Mouse (Mus musculus) ES-Bruce4 (cell line): Measurements from ENCODE around the gene Mxd4. TPM values are rescaled to one million over a fixed set of nuclear protein-coding genes. Genes with fewer than 3 reads are reported as not detected.

Experiments
- H3K27ac ChIP-seq: 2 replicates; pipeline ENCODE4 v1.5.1; 2012; ENCODE audit warnings: low read length, inconsistent platforms; ENCODE audit not compliant: insufficient read depth
- H3K27me3 ChIP-seq: 2 replicates; pipeline ENCODE4 v1.6.1; 2012; ENCODE audit warnings: mild to moderate bottlenecking, low read length, inconsistent platforms; ENCODE audit not compliant: control insufficient read depth, poor library complexity, insufficient read depth, severe bottlenecking
- H3K36me3 ChIP-seq: 2 replicates; pipeline ENCODE4 v1.6.1; 2012; ENCODE audit warnings: inconsistent platforms, mild to moderate bottlenecking, low read length, moderate library complexity; ENCODE audit not compliant: control insufficient read depth, poor library complexity, insufficient read depth, severe bottlenecking
- H3K4me1 ChIP-seq: one replicate; pipeline ENCODE4 v1.8.1; 2011; ENCODE audit warnings: low read length; ENCODE audit not compliant: control insufficient read depth, insufficient read depth
- H3K4me3 ChIP-seq: 2 replicates; pipeline ENCODE4 v1.5.1; 2011; ENCODE audit warnings: low read depth, mild to moderate bottlenecking, low read length
- H3K9ac ChIP-seq: 2 replicates; pipeline ENCODE4 v1.6.1; 2012; ENCODE audit warnings: low read depth, mild to moderate bottlenecking, inconsistent platforms; ENCODE audit not compliant: poor library complexity, severe bottlenecking
- H3K9me3 ChIP-seq: replicated peaks from 2 replicates; pipeline ENCODE4 v1.6.1; 2012; ENCODE audit warnings: mild to moderate bottlenecking, low read length, inconsistent platforms; ENCODE audit not compliant: control insufficient read depth, poor library complexity, insufficient read depth, severe bottlenecking
- CTCF ChIP-seq: IDR thresholded peaks from one replicate; pipeline ENCODE4 v1.8.1; 2011; ENCODE audit warnings: low read depth, low read length
- EP300 ChIP-seq: IDR thresholded peaks from 2 replicates; pipeline ENCODE4 v1.6.1; 2011; ENCODE audit warnings: low read depth, low read length; ENCODE audit not compliant: insufficient read depth
- POLR2A ChIP-seq: IDR thresholded peaks from one replicate; pipeline ENCODE4 v1.8.1; 2011; ENCODE audit warnings: low read length; ENCODE audit not compliant: insufficient read depth
- polyA plus RNA-seq: library from polyadenylated mRNA; stranded (reverse); fragments of >200 nt; gene quantifications from 2 replicates; pipeline ENCODE4 v1.2.4, GENCODE M21; 2011; ENCODE audit warnings: low read depth; ENCODE audit not compliant: missing spikeins, insufficient read depth, insufficient read length

The Mxd4 gene
- polyA plus RNA-seq, 1 experiment: 6.5 TPM

DNA sequence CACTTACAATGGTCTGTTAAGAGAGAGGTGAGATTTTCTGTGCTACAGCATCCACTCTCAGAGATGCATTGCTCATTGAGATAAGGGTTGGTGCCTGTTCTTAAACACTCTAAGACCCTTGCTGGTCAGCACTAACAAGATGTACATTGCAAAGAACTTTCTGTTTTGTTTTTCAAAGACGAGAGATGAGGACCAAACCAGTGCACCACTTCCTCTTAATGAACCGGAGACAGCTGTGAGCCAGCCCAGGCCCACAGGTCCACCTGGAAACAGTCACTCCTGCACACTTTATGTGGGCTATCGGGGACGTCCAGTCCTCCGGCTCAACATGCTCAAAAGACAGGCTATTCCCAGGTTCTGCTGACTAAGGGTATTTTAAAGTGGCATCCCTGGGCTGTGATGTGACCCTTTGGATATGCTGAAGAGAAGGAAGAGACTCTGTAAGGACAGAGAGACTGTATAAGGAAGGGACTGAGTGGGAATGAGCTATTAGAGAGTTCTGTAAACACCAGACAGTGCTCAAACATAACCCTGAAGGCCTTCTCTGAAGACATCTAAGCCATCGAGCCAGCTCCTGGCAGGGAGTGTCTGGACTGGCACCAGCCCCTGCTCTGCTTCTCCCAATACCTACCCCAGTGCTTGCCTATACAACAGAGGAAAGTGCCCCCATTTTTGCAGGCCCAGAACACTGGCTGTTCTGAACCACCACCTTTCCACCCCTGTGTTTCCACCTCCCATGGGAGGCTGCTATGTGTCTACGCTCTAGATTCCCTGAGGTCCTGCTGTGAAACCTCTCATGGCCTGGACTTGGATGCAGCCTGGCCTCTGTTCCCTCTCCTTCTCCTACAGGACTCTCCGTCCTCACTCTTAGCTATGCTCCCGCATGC is 43.3 kb upstream of the Mxd4 start:
- Histone ChIP-seq H3K4me1 (no peaks in the 10 kb centered on the region), H3K4me3 (no peak overlapping the region), H3K27ac (no peak overlapping the region), H3K9ac (no peak overlapping the region), H3K9me3 (no peaks in the 10 kb centered on the region), H3K36me3 (no peaks in the 10 kb centered on the region), H3K27me3 (no peaks in the 10 kb centered on the region)
- TF ChIP-seq POLR2A: no peak

DNA sequence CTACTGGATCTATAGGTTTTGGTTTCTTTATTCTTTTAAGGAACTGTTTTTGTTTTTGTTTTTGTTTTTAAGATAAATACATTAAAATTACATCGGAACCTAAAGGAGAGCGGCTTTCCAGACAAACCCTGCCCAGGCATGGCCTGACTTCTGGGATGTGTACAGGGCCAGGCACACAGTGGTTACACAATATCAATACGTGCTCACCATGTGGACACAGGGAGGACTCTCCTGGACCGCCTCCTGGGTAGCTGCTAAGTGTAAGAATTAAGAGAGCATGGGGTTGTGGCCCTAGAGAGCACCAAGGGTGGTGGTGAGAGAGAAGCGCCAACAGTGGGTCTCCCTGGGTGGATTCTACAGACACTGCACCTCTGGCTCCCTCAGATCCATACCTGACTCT is 42.0 kb upstream of the Mxd4 start:
- H3K27ac ChIP-seq: no peak overlapping the region
- H3K9me3 ChIP-seq: no peaks in the 10 kb centered on the region
- TF ChIP-seq EP300 (no peak), POLR2A (no peak), CTCF (no peak)
- H3K4me1 ChIP-seq: no peaks in the 10 kb centered on the region
- H3K36me3 ChIP-seq: no peaks in the 10 kb centered on the region
- H3K27me3 ChIP-seq: no peaks in the 10 kb centered on the region
- no peak overlapping the region for H3K4me3 ChIP-seq
- no peak overlapping the region for H3K9ac ChIP-seq

DNA sequence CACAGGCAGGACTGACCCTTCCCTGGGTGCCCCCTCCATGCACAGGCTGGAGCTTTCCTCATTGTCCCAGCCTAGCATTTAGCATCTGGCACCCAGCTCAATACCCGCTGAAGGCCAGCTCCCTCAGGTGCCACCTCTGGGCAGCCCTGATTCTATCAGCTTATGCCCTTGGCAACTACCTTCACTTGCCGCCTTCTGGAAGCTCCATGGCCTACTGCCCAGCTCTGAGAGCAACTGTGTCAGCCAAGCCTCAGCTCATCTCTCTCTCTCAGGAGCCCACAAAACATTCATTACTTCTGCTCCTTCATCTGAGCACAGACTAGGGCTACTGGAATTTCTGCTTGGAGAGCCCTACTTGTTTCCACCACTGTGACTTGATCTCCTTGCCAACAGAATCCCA is 38.0 kb upstream of the Mxd4 start:
- Histone ChIP-seq H3K4me1 (no peaks in the 10 kb centered on the region), H3K27me3 (no peaks in the 10 kb centered on the region), H3K4me3 (no peak overlapping the region), H3K9me3 (no peaks in the 10 kb centered on the region), H3K36me3 (no peaks in the 10 kb centered on the region), H3K9ac (no peak overlapping the region), H3K27ac (no peak overlapping the region)
- TF ChIP-seq CTCF (no peak), EP300 (no peak), POLR2A (no peak)

DNA sequence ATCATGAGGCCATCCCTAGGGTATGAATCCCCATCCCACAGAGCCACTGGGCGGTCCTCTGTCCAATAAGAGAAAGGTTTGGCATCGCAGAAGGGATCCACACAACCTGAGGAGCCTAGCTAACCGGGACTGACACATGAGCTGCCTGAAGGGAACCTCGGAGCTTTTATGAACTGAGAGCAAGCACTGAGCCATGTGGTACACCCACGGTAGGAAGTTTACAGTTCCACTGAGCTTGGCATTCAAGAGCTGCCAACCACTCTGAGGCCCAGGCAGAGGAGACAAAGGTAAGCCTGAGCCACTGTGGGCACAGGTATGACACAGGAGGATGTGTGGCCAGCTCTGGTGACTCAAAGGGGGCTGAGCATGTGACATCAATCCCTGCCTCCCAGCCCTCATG is 37.0 kb upstream of the Mxd4 start:
- Histone ChIP-seq H3K27ac (no peak overlapping the region), H3K9me3 (no peaks in the 10 kb centered on the region), H3K9ac (no peak overlapping the region), H3K27me3 (no peaks in the 10 kb centered on the region), H3K36me3 (no peaks in the 10 kb centered on the region), H3K4me3 (no peak overlapping the region), H3K4me1 (no peaks in the 10 kb centered on the region)
- TF ChIP-seq POLR2A (no peak), EP300 (no peak), CTCF (no peak)

DNA sequence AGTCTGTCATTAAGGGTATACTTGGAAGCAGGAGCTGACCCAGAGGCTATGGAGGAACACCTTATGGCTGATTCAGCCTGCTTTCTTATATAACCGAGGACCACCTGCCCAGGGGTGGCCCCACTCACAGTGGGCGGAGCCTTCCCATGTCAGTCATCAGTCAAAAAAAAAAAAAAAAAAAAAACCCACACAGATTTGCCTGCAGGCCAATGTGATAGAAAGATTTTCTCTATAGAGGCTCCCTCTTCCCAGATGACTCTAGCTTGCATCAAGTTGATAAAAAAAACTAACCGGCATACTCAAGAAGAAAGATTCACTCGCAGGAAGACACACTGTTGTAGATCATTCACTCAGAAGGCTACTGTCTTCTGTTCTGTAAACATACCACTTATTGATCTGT is 32.5 kb upstream of the Mxd4 start:
- no peaks in the 10 kb centered on the region for H3K4me1 ChIP-seq
- H3K9me3 ChIP-seq: no peaks in the 10 kb centered on the region
- H3K27me3 ChIP-seq: no peaks in the 10 kb centered on the region
- TF ChIP-seq CTCF (no peak), EP300 (no peak), POLR2A (no peak)
- H3K4me3 ChIP-seq: no peak overlapping the region
- H3K9ac ChIP-seq: no peak overlapping the region
- H3K36me3 ChIP-seq: no peaks in the 10 kb centered on the region
- no peak overlapping the region for H3K27ac ChIP-seq

DNA sequence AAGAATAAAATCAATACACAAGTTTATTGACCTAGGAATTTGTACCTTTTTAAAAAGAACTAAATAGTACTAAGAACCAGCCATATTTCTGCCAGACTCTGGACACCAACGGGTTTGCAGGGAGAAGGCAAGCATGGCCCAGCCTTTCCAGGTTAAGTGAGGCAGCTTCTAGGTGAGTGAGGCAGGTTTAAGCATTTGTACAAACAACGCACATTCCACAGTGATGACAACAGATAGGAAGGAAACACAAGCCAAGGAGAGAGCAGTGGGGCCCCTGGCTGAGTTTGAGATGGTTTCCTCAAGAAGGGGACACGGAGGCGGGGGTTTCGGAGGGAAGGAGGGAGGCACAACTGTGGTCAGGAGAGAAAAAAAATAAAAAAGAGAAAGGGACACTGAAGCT is 31.2 kb upstream of the Mxd4 start:
- Histone ChIP-seq H3K4me3 (no peak overlapping the region), H3K27ac (no peak overlapping the region), H3K36me3 (no peaks in the 10 kb centered on the region), H3K27me3 (no peaks in the 10 kb centered on the region), H3K9me3 (no peaks in the 10 kb centered on the region), H3K9ac (no peak overlapping the region), H3K4me1 (no peaks in the 10 kb centered on the region)
- no peak for TF ChIP-seq CTCF
- no peak for TF ChIP-seq EP300
- no peak for TF ChIP-seq POLR2A
